Mouse (Mus musculus): ENCODE data around the gene Mplkip. TPM values are rescaled to one million over a fixed set of nuclear protein-coding genes. Genes with fewer than 3 reads are reported as not detected.

Mplkip gene
- total RNA-seq, 2 experiments from 2014 or later = 15.1 to 16.4 TPM

Small RNA genes within 50 kb of the gene (microRNA-seq; reads per million reads assigned to microRNA genes)
- not detected for gene Mir466i

Other genes with a start within 250 kb of the Mplkip start
- 1 to 10 TPM; 1.1 to 1.7 TPM for gene Sugct, start 361 bp downstream of the Mplkip start, total RNA-seq (2021)
- 10 to 100 TPM; 43.6 to 44.8 TPM for gene Cdk13, start 109.9 kb downstream of the Mplkip start, total RNA-seq (2021)
- 10 to 100 TPM; 37.0 to 47.3 TPM for gene Rala, start 249.0 kb downstream of the Mplkip start, total RNA-seq (2021)